Mouse (Mus musculus) heart, postnatal 0 days (tissue): ENCODE measurements at regions not wholly inside any gene's neighbourhood (a gene's known extent, or its start where the extent isn't known, plus 50 kb on each side); places are given as distances from the start of the nearest gene placed in this dataset.

Experiments
- CTCF ChIP-seq: IDR thresholded peaks from 2 replicates; pipeline ENCODE4 v1.5.1; 2016; ENCODE audit warnings: antibody characterized with exemption, control low read depth, low read depth
- EP300 ChIP-seq: IDR thresholded peaks from 2 replicates; pipeline ENCODE4 v1.6.1; 2016; ENCODE audit warnings: antibody characterized with exemption, low read depth

GRCm38 (mm10) chr13:100975741-100976140, 142.5 kb upstream of the Slc30a5 start:
- no peak for TF ChIP-seq CTCF
- no peak for TF ChIP-seq EP300
